Mouse (Mus musculus) testis, adult 10 weeks (tissue): ENCODE measurements around the gene Slc35a5. TPM values are rescaled to one million over a fixed set of nuclear protein-coding genes. Genes with fewer than 3 reads are reported as not detected.

Source experiments
- polyA plus RNA-seq: library from polyadenylated mRNA; stranded (reverse); fragments of 350-450 nt; fragmentation: Illumina TruSeq; extraction: RNeasy Lipid Tissue Mini Kit (QIAGEN cat#74804); gene quantifications from one replicate; pipeline ENCODE4 v1.2.3, GENCODE M21; 2014; ENCODE audit warnings: low read depth, low replicate concordance

The Slc35a5 gene
- polyA plus RNA-seq, result 110 TPM

GRCm38 (mm10) chr16:45158522-45159388 lies at the start of gene Slc35a5, which contains the start of gene Atg3:
Slc35a5 (minus strand) TSS chr16:45158706.
Atg3 (plus strand) TSS chr16:45158785.

GRCm38 (mm10) chr16:45093137-45093731 lies 65.3 kb downstream of the Slc35a5 start, which contains the start of gene Ccdc80:
Ccdc80 (plus strand) TSS chr16:45093402.

Other genes with a start within 250 kb of the Slc35a5 start
- 1.6 TPM for gene Cd200r3, start 215.0 kb downstream of the Slc35a5 start, polyA plus RNA-seq
- gene Ccdc80, start 65.3 kb downstream of the Slc35a5 start, polyA plus RNA-seq, result 1.1 TPM
- 75.0 TPM for gene Atg3, start 79 bp upstream of the Slc35a5 start, polyA plus RNA-seq
- 0.11 TPM for gene Btla, start 65.6 kb upstream of the Slc35a5 start, polyA plus RNA-seq